Mouse (Mus musculus): ENCODE data around the gene Notch2. TPM values are rescaled to one million over a fixed set of nuclear protein-coding genes. Genes with fewer than 3 reads are reported as not detected.

Notch2 gene
- polyA plus RNA-seq, 1 experiment from 2014 or later: 7.9 TPM

- Histone ChIP-seq H3K36me3 (ENCODE audit: control insufficient read depth, insufficient read depth) (peaks cover 39% of the 10 kb centered on the region), H3K4me2 (ENCODE audit: low read depth, low read length) (no peak overlapping the region), H3K27ac (ENCODE audit: low read length) (no peak overlapping the region), H3K27me3 (ENCODE audit: control insufficient read depth, insufficient read depth, low read depth, low read length) (no peaks in the 10 kb centered on the region), H3K9me3 (replicated peaks; ENCODE audit: control insufficient read depth, low read length) (peaks cover 4% of the 10 kb centered on the region), H3K9ac (ENCODE audit: low read depth, low read length) (no peak overlapping the region), H3K4me3 (ENCODE audit: low read depth, low read length) (no peak overlapping the region), H3K4me1 (ENCODE audit: control insufficient read depth, low read depth, low read length) (peaks cover 2% of the 10 kb centered on the region)
- 81% methylated on average over 10 of the region's 10 CpGs for WGBS (ENCODE audit: insufficient replicate concordance)
- no peak for ATAC-seq (ENCODE audit: low read depth)
Measured at GRCm38 (mm10) chr3:98099287-98099686, 86.0 kb downstream of the Notch2 start.

- H3K9ac ChIP-seq (ENCODE audit: low read depth, low read length): no peak overlapping the region
- H3K4me2 ChIP-seq (ENCODE audit: low read depth, low read length): no peak overlapping the region
- no peak overlapping the region for H3K27ac ChIP-seq (ENCODE audit: low read length)
- no peaks in the 10 kb centered on the region for H3K27me3 ChIP-seq (ENCODE audit: control insufficient read depth, insufficient read depth, low read depth, low read length)
- H3K4me3 ChIP-seq (ENCODE audit: low read depth, low read length): no peak overlapping the region
- peaks cover 42% of the 10 kb centered on the region for H3K36me3 ChIP-seq (ENCODE audit: control insufficient read depth, insufficient read depth)
- WGBS (ENCODE audit: insufficient replicate concordance): 49% methylated on average over 10 of the region's 10 CpGs
- H3K4me1 ChIP-seq (ENCODE audit: control insufficient read depth, low read depth, low read length): peaks cover 3% of the 10 kb centered on the region
- no peak for ATAC-seq (ENCODE audit: low read depth)
- H3K9me3 ChIP-seq (replicated peaks; ENCODE audit: control insufficient read depth, low read length): peaks cover 4% of the 10 kb centered on the region
Measured at GRCm38 (mm10) chr3:98101541-98101940, 88.2 kb downstream of the Notch2 start.

GRCm38 (mm10) chr3:98104851-98105471 is 91.6 kb downstream of the Notch2 start:
- no peak overlapping the region for H3K4me2 ChIP-seq (ENCODE audit: low read depth, low read length)
- no peak overlapping the region for H3K9ac ChIP-seq (ENCODE audit: low read depth, low read length)
- H3K36me3 ChIP-seq (ENCODE audit: control insufficient read depth, insufficient read depth): peaks cover 38% of the 10 kb centered on the region
- ATAC-seq (ENCODE audit: low read depth): no peak
- H3K27me3 ChIP-seq (ENCODE audit: control insufficient read depth, insufficient read depth, low read depth, low read length): no peaks in the 10 kb centered on the region
- H3K4me1 ChIP-seq (ENCODE audit: control insufficient read depth, low read depth, low read length): peaks cover 3% of the 10 kb centered on the region
- 68% methylated on average over 9 of the region's 9 CpGs for WGBS (ENCODE audit: insufficient replicate concordance)
- 0 out of 2 replicates have a peak overlapping the region, but pooled peaks have one; percentile 14 for H3K27ac ChIP-seq (ENCODE audit: low read length)
- peaks cover 4% of the 10 kb centered on the region for H3K9me3 ChIP-seq (replicated peaks; ENCODE audit: control insufficient read depth, low read length)
- no peak overlapping the region for H3K4me3 ChIP-seq (ENCODE audit: low read depth, low read length)

- H3K9me3 ChIP-seq (replicated peaks; ENCODE audit: control insufficient read depth, low read length): peaks cover 4% of the 10 kb centered on the region
- H3K36me3 ChIP-seq (ENCODE audit: control insufficient read depth, insufficient read depth): peaks cover 34% of the 10 kb centered on the region
- 78% methylated on average over 6 of the region's 6 CpGs for WGBS (ENCODE audit: insufficient replicate concordance)
- H3K27me3 ChIP-seq (ENCODE audit: control insufficient read depth, insufficient read depth, low read depth, low read length): no peaks in the 10 kb centered on the region
- no peak for ATAC-seq (ENCODE audit: low read depth)
- no peak overlapping the region for H3K4me2 ChIP-seq (ENCODE audit: low read depth, low read length)
- H3K27ac ChIP-seq (ENCODE audit: low read length): no peak overlapping the region
- H3K4me1 ChIP-seq (ENCODE audit: control insufficient read depth, low read depth, low read length): peaks cover 3% of the 10 kb centered on the region
- no peak overlapping the region for H3K9ac ChIP-seq (ENCODE audit: low read depth, low read length)
- H3K4me3 ChIP-seq (ENCODE audit: low read depth, low read length): no peak overlapping the region
Measured at GRCm38 (mm10) chr3:98105496-98105895, 92.2 kb downstream of the Notch2 start.

GRCm38 (mm10) chr3:98106115-98106514 is 92.8 kb downstream of the Notch2 start:
- Histone ChIP-seq H3K4me3 (ENCODE audit: low read depth, low read length) (no peak overlapping the region), H3K4me1 (ENCODE audit: control insufficient read depth, low read depth, low read length) (peaks cover 3% of the 10 kb centered on the region), H3K9me3 (replicated peaks; ENCODE audit: control insufficient read depth, low read length) (peaks cover 4% of the 10 kb centered on the region), H3K9ac (ENCODE audit: low read depth, low read length) (no peak overlapping the region), H3K36me3 (ENCODE audit: control insufficient read depth, insufficient read depth) (peaks cover 39% of the 10 kb centered on the region), H3K27me3 (ENCODE audit: control insufficient read depth, insufficient read depth, low read depth, low read length) (no peaks in the 10 kb centered on the region), H3K4me2 (ENCODE audit: low read depth, low read length) (no peak overlapping the region), H3K27ac (ENCODE audit: low read length) (no peak overlapping the region)
- peak; percentile 33; the same call in 1 of the 2 replicates for ATAC-seq (ENCODE audit: low read depth)
- WGBS (ENCODE audit: insufficient replicate concordance): 62% methylated on average over 4 of the region's 4 CpGs

- Histone ChIP-seq H3K9ac (ENCODE audit: low read depth, low read length) (no peak overlapping the region), H3K4me2 (ENCODE audit: low read depth, low read length) (no peak overlapping the region), H3K9me3 (replicated peaks; ENCODE audit: control insufficient read depth, low read length) (peaks cover 4% of the 10 kb centered on the region), H3K4me1 (ENCODE audit: control insufficient read depth, low read depth, low read length) (peaks cover 3% of the 10 kb centered on the region), H3K27ac (ENCODE audit: low read length) (0 out of 2 replicates have a peak overlapping the region, but pooled peaks have one; percentile 7), H3K4me3 (ENCODE audit: low read depth, low read length) (no peak overlapping the region), H3K36me3 (ENCODE audit: control insufficient read depth, insufficient read depth) (peaks cover 35% of the 10 kb centered on the region), H3K27me3 (ENCODE audit: control insufficient read depth, insufficient read depth, low read depth, low read length) (no peaks in the 10 kb centered on the region)
- WGBS (ENCODE audit: insufficient replicate concordance): 78% methylated on average over 12 of the region's 12 CpGs
- no peak for ATAC-seq (ENCODE audit: low read depth)
Measured at GRCm38 (mm10) chr3:98106590-98107313, 93.4 kb downstream of the Notch2 start.

GRCm38 (mm10) chr3:98108416-98108815 is 95.1 kb downstream of the Notch2 start:
- Histone ChIP-seq H3K27ac (ENCODE audit: low read length) (peak overlapping the region; percentile 59; the same call in 1 of the 2 replicates), H3K9me3 (replicated peaks; ENCODE audit: control insufficient read depth, low read length) (no peaks in the 10 kb centered on the region), H3K4me1 (ENCODE audit: control insufficient read depth, low read depth, low read length) (peaks cover 3% of the 10 kb centered on the region), H3K4me3 (ENCODE audit: low read depth, low read length) (no peak overlapping the region), H3K27me3 (ENCODE audit: control insufficient read depth, insufficient read depth, low read depth, low read length) (no peaks in the 10 kb centered on the region), H3K36me3 (ENCODE audit: control insufficient read depth, insufficient read depth) (peaks cover 19% of the 10 kb centered on the region), H3K4me2 (ENCODE audit: low read depth, low read length) (no peak overlapping the region), H3K9ac (ENCODE audit: low read depth, low read length) (no peak overlapping the region)
- 74% methylated on average over 4 of the region's 4 CpGs for WGBS (ENCODE audit: insufficient replicate concordance)
- no peak for ATAC-seq (ENCODE audit: low read depth)

- Histone ChIP-seq H3K36me3 (ENCODE audit: control insufficient read depth, insufficient read depth) (peaks cover 19% of the 10 kb centered on the region), H3K9ac (ENCODE audit: low read depth, low read length) (no peak overlapping the region), H3K9me3 (replicated peaks; ENCODE audit: control insufficient read depth, low read length) (no peaks in the 10 kb centered on the region), H3K27me3 (ENCODE audit: control insufficient read depth, insufficient read depth, low read depth, low read length) (no peaks in the 10 kb centered on the region), H3K4me2 (ENCODE audit: low read depth, low read length) (no peak overlapping the region), H3K27ac (ENCODE audit: low read length) (peak overlapping the region; percentile 59; the same call in 1 of the 2 replicates), H3K4me1 (ENCODE audit: control insufficient read depth, low read depth, low read length) (peaks cover 3% of the 10 kb centered on the region), H3K4me3 (ENCODE audit: low read depth, low read length) (no peak overlapping the region)
- 72% methylated on average over 3 of the region's 3 CpGs for WGBS (ENCODE audit: insufficient replicate concordance)
- peak; percentile 74 for ATAC-seq (ENCODE audit: low read depth)
Measured at GRCm38 (mm10) chr3:98108866-98109265, 95.5 kb downstream of the Notch2 start.

GRCm38 (mm10) chr3:98110610-98111009 is 97.3 kb downstream of the Notch2 start:
- Histone ChIP-seq H3K4me2 (ENCODE audit: low read depth, low read length) (no peak overlapping the region), H3K9ac (ENCODE audit: low read depth, low read length) (no peak overlapping the region), H3K36me3 (ENCODE audit: control insufficient read depth, insufficient read depth) (peaks cover 16% of the 10 kb centered on the region), H3K27me3 (ENCODE audit: control insufficient read depth, insufficient read depth, low read depth, low read length) (no peaks in the 10 kb centered on the region), H3K4me3 (ENCODE audit: low read depth, low read length) (no peak overlapping the region), H3K9me3 (replicated peaks; ENCODE audit: control insufficient read depth, low read length) (no peaks in the 10 kb centered on the region), H3K27ac (ENCODE audit: low read length) (no peak overlapping the region), H3K4me1 (ENCODE audit: control insufficient read depth, low read depth, low read length) (no peaks in the 10 kb centered on the region; the same call in 1 of the 2 replicates)
- 79% methylated on average over 4 of the region's 4 CpGs for WGBS (ENCODE audit: insufficient replicate concordance)
- no peak for ATAC-seq (ENCODE audit: low read depth)

All from liver, embryonic 16.5 days (tissue).